Mouse (Mus musculus) fibroblast of lung, adult 2 months (primary cell): ENCODE data around the gene Kat6b.
A peak's percentile ranks its signal among the peaks of the same experiment; 100 is the strongest.
"Not testable (repeated sequence)": the region's sequence is repeated elsewhere in the genome, so short reads cannot be mapped to it uniquely, and the experiment has no call there.

Source experiments
- DNase-seq: peaks from one replicate; pipeline ENCODE4 v3.0.0-alpha.2; 2011; ENCODE audit warnings: low read depth

Gene Kat6b

DNA sequence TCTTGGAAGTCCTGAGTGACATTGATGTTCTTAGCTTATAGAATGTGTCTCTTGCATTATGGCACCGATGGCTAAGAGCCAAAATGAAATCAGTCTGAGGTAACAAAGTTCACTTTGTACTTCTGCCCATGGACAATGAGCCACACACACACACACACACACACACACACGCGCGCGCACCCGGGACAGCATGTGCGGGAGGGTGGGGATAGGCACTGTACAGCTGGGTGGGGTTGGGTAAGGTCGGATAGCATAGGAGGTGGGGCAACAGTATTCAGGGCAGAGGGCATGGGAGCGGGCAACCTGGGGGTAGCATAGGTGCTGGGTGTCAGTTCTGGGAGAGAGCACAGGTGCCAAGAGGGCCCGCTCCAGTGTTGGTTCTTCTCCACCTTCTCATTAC lies 3.5 kb downstream of the Kat6b start:
- no peak for DNase-seq

DNA sequence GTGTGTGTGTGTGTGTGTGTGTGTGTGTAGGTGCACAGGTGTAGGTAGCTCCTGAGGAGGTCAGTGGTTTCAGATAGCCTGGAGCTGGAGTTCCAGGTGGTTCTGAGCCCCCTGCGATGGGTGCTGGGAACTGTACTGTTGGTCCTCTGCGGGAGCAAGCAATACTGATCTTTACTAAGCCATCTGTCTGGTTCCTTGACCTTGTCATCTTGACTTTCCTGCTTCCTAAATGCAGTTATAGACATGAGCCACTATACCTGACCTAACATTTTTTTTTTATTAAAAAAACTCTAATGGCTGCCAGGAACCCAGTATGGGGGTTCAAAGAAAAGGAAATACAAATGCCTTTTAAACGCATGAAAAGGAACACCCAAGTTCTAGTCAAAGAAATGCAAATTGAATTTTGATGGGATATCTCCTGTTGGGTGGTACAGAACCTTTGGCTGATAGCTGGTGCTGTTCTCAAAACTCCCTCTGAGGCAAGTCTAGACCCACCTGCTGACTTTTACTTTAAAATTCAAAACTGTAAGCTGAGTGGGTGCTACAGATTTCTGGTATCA lies 4.8 kb downstream of the Kat6b start:
- DNase-seq, result no peak

DNA sequence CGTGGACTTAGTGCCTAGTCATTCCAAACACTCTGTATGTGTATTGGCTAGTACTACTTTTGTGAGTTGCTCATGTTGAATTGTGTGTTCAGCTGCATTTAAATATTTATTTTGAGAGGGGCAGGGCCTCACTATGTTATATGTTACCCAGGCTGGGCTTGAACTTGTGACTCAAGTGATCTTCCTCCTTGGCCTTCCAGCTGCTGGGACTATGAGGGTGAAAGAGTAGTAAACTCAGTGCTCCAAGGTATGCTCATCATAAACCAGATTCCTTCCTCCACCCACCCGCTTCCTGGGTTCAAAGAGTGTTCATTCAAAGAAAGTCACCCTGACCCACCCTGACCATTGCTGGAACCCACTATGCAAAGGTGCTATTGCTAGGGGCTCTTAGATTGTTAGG lies 5.9 kb downstream of the Kat6b start:
- not testable (repeated sequence) for DNase-seq

DNA sequence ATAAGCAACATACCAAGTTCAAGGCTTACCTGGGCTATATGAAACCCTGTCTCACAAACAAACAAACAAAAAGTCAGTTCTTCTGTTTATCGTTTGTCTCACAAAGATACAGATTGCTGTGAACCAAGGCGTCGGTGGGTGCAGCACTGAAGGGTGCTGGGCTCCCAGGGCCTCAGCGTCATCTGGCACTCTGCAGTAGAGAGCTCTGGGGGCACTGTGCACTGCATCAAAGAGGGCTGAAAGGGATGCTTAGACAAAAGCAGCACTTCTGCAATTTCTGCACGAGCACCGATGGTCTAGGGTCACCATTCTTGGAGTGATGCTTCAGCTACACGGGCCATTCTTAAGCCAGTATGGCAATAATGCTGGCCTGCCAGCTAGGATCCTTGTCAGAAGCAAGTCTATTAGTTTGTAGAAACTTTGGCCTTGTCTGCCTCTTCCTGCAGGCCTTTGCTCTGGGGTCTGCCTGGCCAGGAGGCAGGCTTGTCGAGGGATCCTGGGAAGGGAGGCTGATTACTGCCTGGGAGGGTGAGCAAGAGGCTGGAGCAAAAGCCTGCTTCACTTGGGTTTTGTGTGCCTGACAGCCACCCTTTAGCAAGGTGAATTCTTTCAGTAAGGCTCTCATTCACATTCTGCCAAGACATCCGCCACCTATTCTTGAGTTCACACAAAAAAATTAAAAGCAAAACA lies 7.3 kb downstream of the Kat6b start:
- DNase-seq, result not testable (repeated sequence)

DNA sequence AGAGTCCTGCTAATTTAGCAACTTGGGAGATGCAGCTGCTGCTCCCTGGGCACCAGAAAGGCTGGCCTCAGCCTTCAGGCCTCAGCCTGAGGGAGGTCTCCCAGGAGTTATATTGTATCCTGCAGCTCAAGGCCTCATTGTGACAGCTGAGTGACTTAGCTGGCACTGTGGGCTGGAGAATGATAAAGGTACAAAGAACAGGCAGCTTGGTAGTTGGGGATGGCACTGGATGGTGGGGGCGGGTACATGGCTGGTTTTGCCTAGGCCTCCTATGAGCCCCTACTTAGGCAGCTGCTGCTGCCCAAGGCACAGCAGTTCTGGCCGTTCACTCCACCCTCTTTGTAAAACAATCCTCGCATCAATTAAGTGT lies 7.9 kb downstream of the Kat6b start:
- DNase-seq, result no peak

DNA sequence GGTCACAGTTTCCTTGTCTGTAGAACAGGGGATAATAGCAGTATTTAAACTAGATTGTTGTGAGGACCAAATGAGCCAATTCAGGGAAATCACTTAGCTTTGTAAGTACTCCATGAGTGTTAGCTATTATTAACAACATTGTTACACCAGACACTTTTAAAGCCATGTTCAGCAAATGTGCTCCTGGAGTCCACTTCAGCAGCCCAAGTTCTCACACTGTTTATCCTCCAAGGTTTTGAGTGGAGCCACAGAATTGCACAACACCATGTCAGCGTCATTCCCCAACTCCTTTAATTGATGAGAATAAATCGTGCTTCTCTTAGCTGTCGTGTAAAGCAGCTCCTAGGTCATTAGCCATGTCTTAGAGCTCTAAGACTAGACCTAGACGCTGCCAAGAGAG lies 8.9 kb downstream of the Kat6b start:
- peak; percentile 67 for DNase-seq

DNA sequence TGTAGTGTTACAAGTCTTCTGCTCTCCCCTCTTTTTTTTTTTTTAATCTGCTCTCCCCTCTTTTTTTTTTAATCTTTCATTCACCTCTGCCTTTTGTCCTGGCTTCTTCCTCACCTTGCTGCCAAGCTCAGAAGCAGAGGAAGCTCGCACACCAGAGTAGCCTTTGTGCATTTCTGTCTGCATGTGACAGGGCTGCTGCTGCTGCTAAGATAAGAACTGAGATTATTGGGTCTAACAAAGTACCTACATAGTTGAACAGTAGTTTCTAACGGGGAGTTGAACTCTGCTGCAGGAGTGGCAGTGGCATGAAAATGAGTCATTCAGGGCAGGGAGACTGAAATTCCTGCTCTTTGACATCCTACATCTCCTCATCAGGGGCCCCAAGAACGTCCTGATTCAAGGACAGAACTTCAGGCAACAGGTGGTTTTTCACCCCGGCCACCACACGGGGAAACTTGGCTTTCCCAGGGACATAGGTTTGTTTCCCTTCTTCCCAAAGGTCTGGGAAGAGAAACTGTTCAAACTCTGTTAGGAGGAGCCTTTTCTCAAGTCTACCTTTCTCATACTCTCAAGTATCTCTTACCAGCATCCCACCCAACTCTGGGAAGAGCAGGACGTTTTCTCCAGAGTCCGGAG lies 17.2 kb downstream of the Kat6b start:
- DNase-seq, result no peak

DNA sequence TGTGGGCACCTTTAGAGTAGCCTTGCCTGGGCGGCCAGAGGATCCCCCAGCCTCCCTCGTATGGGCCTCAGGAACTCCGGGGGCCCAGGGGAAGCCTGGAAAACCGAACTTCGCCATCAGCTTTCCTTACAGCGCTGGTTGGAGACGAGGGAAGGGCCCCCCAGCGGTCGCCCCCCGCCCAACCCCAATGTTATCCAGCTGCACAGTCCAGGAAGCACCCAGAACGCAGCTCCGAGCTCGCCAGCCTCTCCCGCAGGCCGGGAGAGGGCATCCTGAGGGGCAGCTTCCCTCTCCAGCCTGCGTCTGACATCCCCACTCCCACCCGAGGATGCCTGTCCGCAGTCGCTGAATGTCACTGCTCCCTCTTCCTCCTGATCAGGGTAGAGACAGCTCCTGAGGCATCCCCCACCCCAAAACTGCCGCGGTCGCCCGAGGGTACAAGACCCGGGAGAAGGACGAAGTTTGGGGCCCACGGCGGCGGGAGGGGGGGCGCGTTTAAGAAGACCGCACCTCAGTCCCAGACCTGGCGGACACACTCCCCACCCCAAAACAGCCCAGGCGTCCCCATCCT lies 17.9 kb downstream of the Kat6b start:
- no peak for DNase-seq

DNA sequence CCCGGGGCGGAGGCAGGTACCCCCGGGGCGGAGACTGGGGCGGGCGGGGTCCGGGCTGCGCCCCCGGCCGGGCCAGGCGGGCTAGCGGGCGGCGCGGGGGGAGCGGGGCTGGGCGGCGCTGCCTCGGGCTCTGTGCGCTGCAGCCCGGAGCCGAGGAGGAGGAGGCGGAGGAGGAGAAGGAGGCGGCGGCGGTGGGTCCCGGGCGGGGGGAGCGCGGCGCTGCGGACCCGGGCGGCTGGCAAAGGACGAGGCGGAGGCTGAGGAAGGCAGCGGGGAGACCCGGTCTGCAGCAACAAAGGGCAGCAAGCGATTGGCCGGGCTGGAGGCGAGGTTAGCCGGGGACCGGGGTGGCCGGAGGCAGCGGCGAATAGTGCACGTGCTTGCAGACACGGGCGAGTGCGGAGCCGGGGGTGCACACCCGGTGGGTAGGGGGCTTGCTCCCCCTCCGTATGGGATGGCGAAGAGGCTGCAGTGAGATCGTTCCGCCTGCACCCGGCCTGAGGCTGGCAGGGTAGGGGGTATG lies 18.5 kb downstream of the Kat6b start:
- no peak for DNase-seq

DNA sequence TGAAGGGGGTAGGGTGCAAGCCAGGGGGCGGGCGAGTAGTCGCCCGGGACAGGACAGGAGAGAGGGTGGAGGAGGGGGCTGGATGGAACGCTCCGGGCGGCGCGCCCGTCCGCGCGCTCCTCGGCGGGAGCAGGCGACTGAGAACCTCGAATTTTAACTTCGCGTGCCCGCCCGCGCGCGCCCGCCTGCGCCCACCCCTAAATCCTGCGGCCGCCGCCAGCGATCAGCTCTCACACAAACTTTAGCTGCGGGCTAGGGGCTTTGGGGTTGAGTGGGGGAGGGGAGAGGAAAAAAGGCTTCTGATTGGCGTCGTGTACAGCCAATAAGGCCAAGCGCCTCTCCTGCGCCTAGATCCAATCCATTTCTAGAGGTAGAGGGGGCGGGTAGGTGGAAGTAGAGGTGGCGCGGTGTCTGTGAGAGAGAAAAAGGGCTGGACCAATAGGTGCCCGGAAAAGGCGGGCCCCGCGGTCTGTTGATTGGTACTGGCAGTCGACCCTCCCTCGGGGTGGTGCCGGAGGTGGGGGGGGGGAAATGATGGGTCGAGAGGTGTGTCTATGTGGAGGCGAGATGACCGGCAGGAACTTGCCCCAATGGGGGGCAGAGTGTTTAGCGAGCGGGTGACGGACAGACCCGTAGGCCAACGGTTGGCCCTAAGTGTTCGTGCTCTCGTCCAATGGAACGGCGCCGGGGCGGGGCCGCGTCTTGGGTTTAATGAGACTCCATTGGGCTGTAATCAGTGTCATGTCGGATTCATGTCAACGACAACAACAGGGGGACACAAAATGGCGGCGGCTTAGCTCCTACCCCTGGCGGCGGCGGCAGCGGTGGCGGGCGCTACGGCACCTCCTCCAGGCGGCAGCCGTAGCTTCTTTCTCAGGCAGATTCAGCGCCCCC lies 19.2 kb downstream of the Kat6b start:
- peak; percentile 99 for DNase-seq

DNA sequence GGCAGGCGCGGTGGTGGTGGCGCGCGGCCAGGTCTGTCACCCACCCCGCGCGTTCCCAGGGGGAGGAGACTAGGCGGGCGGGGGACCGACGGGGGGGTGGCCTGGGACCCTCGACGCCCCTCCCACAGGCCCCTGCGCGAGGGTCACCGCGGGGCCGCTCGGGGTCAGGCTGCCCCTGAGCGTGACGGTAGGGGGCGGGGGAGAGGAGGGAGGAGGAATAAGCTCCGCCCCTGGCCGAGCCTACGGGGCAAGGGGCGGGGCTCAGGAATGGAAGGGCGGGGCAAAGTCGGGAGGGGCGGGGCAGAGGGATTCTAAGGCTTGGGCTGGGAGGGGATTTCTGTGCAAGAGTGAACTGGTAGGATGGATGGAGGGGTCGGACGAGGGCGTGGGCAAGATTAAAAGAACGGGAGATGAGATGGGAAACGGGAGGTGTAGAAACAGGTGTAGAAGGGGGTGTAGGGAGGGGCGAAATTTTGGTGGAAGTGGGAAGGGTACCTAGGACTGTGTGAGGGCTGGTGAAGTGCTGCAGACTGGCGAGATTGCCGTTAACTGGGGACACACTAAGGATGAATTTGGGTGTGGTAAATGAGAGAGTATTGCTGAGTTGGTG lies 19.9 kb downstream of the Kat6b start:
- no peak for DNase-seq

DNA sequence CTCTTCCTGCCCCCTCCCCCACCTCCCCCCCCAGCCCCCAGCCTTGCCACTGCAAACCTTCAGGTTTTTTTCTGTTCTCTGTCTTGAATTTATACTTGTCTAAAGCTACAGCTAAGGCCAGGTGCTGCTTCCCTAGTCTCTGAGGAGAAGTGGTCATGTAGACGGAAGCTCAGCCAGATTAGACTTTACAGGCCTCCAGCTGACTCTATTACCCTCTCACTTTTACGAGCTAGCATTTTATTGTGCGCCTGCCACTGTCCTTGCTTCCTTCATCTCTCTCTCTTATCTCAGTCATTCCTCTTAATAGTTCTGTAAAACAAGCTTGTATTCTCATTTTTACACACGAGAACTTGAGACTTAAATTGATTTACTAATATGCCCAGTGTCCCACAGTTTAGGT lies 23.8 kb downstream of the Kat6b start:
- DNase-seq, result no peak

DNA sequence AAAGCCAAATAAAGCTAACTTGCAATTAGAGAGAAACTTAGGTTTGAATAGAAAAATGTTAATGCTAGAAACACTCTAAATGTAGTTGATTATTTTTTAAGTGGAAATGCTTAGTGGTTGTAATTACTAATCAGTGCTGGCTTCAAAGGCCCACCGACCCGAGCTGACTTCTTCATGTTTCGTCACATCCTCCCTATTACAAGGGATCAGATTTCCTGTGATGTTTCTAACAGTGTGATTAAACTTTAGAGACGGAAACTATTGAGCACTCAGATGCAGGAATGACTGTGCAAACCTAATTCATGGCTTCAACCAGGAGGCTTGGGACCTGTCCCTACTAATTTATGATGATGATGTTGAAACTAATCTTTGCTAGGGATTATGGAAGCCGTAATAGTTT lies 25.8 kb downstream of the Kat6b start:
- DNase-seq, result no peak

DNA sequence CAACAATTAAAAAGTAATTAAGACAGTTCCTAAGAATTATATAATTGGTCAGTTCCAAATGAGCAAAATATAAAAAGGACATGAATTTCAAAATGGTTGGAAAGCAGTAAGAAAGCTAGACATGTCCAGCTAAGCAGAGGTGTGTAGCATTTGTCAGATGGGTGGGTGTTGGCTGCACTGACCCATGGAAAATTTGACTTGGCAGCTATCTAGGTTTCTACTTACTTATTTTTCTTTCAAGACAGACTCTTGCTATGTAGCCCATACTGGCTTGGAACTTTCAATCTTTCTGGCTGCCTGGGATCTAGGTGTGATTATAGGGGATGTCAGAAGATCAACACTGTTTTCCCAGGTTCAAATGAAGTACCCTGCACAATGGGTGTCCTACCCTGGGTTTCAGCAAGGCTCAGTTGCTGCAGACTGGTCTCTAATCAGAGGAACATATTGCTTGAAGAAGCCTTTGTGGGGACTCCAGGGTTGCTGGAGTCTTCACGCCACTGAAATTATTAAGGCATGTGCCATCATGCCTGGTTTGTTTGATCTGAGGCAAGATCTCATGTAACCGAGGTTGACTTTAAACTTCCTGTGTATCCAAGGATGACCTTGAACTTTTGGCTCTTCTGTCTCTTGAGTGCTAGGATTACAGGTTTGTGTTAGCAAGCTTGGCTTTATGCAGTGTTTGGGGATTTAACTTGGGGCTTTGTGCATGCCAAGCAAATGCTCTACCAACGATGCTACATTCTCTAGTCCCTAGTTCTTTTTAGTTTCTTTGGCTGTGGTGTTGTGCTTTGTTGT lies 28.1 kb downstream of the Kat6b start:
- DNase-seq, result no peak

DNA sequence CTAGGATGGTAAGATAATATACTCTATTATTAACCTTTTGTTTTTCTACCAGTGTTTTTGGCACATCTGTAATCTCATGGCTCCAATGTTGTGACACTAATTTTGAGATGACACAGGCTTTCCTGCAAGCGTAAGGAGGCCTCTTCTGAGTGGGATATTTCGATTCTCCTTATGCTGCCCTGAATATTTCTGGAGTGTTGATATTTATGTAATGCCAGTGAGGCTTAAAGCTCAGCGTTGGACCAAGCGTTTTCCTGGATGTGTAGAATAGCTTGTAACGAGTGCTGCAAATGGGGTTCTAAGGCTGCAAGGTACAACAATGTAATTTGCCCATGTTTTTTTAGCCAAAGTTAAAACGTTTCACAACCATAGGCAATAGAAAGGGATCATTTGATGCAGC lies 30.2 kb downstream of the Kat6b start:
- no peak for DNase-seq

DNA sequence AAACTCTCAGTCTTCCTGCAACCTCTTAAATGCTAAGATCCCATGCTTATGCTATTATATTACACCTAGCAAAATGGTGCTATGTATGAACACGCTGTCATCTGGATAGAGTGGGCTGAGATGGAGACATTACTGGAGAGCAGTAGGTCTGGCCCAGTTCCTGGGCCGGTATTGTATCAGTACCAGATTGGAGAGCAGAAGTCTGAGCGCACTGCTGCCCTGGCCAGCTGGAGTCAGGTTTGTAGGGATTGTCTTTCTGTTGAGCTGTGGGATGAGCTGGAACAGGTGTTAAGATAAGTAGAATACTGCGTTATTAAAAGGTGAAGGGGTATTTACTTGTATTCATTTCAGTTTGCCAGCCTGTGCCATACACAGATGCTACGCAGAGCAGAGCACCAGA lies 34.3 kb downstream of the Kat6b start:
- DNase-seq, result no peak

DNA sequence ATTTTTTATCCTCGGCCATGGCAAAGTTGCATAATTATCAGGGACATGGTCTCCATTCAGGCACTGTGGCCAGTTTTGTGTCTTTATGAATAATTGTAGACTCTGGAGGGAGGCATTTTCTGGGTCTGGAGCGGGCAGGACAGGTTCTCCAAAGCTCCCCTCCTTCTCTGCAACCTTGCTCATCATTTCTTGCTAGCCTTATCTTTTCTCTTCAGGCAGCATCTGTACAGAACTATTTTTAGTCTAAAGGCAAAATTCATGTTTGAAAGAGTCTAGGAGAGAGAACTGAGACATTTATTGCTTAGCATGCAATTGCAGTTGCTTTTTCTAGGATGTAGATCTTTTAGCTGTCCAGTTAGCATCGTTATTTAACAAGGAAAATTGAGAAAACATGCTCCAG lies 38.1 kb downstream of the Kat6b start:
- no peak for DNase-seq

DNA sequence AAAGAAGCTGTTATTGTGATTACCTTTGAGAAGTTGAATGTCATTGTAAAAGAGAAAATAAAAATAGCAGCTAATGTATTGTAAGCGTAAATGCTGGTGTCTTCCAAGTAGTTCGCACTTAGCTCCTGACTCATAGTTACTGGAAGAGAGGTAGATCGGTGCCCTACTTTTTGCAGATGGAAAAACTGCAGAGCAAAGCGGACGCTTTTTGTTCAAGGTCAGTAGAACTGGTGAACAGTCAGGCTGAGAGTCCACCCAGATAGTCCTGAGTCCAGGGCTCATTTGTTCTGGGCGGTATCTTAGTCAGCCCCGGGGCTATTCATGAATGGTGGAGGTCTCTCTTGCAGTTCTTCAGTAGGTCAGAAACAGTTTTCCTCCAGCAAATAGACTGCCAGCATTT lies 39.3 kb downstream of the Kat6b start:
- no peak for DNase-seq

DNA sequence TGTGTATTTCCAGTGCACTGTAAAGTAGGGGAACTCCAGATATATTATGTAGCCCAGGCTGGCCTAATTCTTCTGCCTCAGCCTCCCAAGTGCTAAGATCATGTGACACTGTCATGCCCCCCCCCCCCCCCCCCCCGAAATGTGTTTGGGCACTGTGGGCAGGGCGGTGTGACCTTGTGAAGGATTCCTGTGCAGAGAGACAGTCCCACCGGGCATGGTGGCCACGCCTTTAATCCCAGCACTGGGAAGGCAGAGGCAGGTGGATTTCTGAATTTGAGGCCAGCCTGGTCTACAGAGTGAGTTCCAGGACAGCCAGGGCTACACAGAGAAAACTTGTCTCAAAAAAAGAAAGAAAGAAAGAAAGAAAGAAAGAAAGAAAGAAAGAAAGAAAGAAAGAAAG lies 40.3 kb downstream of the Kat6b start:
- not testable (repeated sequence) for DNase-seq

DNA sequence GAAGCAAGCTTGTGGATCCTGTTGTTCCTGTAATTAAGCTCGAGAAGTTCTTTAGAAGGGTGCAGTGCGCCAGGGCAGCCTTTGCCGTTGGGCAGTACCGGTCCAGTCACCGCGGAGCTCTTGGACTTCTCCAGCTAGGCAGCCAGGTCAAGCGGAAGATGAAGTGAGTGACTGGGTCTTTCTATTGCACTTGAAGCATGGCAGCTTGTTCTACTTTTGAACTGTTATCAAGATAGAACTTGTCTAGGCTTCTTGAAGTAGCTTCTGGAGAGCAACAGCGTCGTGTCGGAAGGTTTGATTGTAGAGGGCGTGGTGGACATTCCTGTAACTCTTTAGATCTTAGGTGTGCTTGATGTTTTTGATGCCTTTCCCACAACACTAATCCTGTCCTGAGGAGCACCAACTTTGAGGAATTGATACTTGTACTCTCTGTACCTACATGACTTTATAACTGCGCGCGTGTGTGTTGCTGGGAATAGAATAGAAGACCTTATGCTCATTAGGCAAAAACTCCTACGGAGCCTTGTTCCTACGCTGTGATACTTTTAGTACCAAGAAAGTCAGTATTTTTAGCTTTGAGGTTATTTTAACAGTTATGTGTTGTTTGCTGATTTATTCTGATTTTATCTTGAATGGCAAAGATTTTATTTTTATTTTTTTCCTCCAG lies 41.2 kb downstream of the Kat6b start:
- no peak for DNase-seq
